In genomic region chr8:86501341-86501740, GRCm38 (mm10) we compare ENCODE assay signal across 16 mouse cellular contexts.
DNase-seq lines count a peak whose midpoint lies in the region; ATAC-seq lines count a peak whose summit lies in the region.
"Had no signal": no experiment of that assay in that cellular context is flagged by ENCODE, and none has a peak within 500 bp of the region (broad histone marks: within the 10 kb centered on the region; RNA-seq: fewer than 3 reads in every experiment).

No protein-coding gene starts in this region.

- H3K4me3 ChIP-seq in intestine, embryonic 15.5 days (replicated peaks): no peak overlapping the region
- H3K4me3 ChIP-seq in hindbrain, embryonic 10.5 days: no peak overlapping the region
- H3K4me3 ChIP-seq: embryonic facial prominence, embryonic 12.5 days; forebrain, embryonic 10.5 days; heart, adult 2 months; limb, embryonic 12.5 days; megakaryocyte, embryonic 14.5 days had no signal

- 52% methylated on average over 7 of the region's 7 CpGs for WGBS in intestine, embryonic 15.5 days
- 83% methylated on average over 7 of the region's 7 CpGs for WGBS in hindbrain, embryonic 10.5 days

- no peak for DNase-seq in frontal cortex, postnatal 25 days (ENCODE audit: low spot score in 2 of 2)
- DNase-seq in 3134 (ENCODE audit: extremely low read depth, insufficient read length, low spot score): peak; percentile 46
- DNase-seq in adrenal gland, adult 18-20 months (ENCODE audit: low spot score in 2 of 2): peak; percentile 32 to 52
- DNase-seq in hindbrain, embryonic 10.5 days (ENCODE audit: low spot score): no peak
- DNase-seq in cerebellum, adult 9-10 months: no peak
- DNase-seq: cerebellum, postnatal 10 days; heart, adult 2 months; heart, postnatal 10 days; lung, embryonic 14.5 days had no signal

- no peaks in the 10 kb centered on the region for H3K9me3 ChIP-seq in intestine, embryonic 15.5 days
- peaks cover 9% of the 10 kb centered on the region for H3K9me3 ChIP-seq in hindbrain, embryonic 10.5 days

- H3K4me1 ChIP-seq in intestine, embryonic 15.5 days (replicated peaks): no peaks in the 10 kb centered on the region
- no peaks in the 10 kb centered on the region for H3K4me1 ChIP-seq in hindbrain, embryonic 10.5 days (replicated peaks)
- H3K4me1 ChIP-seq: embryonic facial prominence, embryonic 12.5 days; forebrain, embryonic 10.5 days; limb, embryonic 12.5 days; megakaryocyte, embryonic 14.5 days had no signal

- no peak overlapping the region for H3K9ac ChIP-seq in intestine, embryonic 15.5 days
- H3K9ac ChIP-seq: embryonic facial prominence, embryonic 12.5 days; limb, embryonic 12.5 days; lung, embryonic 14.5 days had no signal

- H3K4me2 ChIP-seq in intestine, embryonic 15.5 days (replicated peaks): no peak overlapping the region
- H3K4me2 ChIP-seq: embryonic facial prominence, embryonic 12.5 days; limb, embryonic 12.5 days; lung, embryonic 14.5 days had no signal

- no peak overlapping the region for H3K27ac ChIP-seq in intestine, embryonic 15.5 days
- no peak overlapping the region for H3K27ac ChIP-seq in hindbrain, embryonic 10.5 days
- H3K27ac ChIP-seq: embryonic facial prominence, embryonic 12.5 days; forebrain, embryonic 10.5 days; heart, adult 2 months; limb, embryonic 12.5 days had no signal

- H3K36me3 ChIP-seq in intestine, embryonic 15.5 days: no peaks in the 10 kb centered on the region
- H3K36me3 ChIP-seq in hindbrain, embryonic 10.5 days: no peaks in the 10 kb centered on the region
- H3K36me3 ChIP-seq: embryonic facial prominence, embryonic 12.5 days; forebrain, embryonic 10.5 days; limb, embryonic 12.5 days had no signal

- ATAC-seq in frontal cortex, adult (ENCODE audit: low TSS enrichment): peak; percentile 64; the same call in 1 of the 2 replicates
- ATAC-seq in intestine, embryonic 15.5 days: peak; percentile 77
- ATAC-seq in megakaryocyte-erythroid progenitor cell, adult 5-6 weeks (replicated peaks; ENCODE audit: low FRiP score, low TSS enrichment, poor library complexity, severe bottlenecking): no peak

- no peaks in the 10 kb centered on the region for H3K27me3 ChIP-seq in intestine, embryonic 15.5 days (replicated peaks)
- H3K27me3 ChIP-seq in hindbrain, embryonic 10.5 days (ENCODE audit: insufficient read depth, poor library complexity, severe bottlenecking): no peaks in the 10 kb centered on the region
- H3K27me3 ChIP-seq: embryonic facial prominence, embryonic 12.5 days; limb, embryonic 12.5 days; megakaryocyte, embryonic 14.5 days had no signal

Comparison
In these comparisons a context has a peak if more than half of its experiments do, and no peak if none do; other contexts are left out.
1. DNase-seq: peak in 3134 (single experiment) and adrenal gland, adult 18-20 months (2 of 2); none in frontal cortex, postnatal 25 days (0 of 2), hindbrain, embryonic 10.5 days (single experiment) and cerebellum, adult 9-10 months (single experiment).